ENCODE assay signal across 9 mouse cellular contexts in the genomic region with DNA sequence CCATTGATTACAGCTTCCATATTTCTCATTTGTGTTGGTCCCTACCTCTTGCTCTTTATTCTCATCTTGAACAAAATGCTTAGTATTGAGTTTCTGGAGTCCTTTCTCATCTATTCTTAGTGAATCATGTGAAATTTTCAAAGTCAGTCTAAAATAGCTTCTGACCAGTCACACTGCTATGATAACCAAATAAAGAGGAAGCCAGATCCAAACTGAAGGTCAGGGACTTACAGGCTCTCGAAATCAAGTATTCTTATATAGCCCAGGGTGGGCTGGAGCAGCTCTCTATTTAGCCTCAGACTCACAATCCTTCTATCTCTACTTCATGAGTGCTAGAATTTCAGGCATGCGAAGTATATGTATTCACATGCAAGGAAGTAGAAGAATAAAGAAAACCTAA.
"Had no signal": no experiment of that assay in that cellular context is flagged by ENCODE, and none has a peak within 500 bp of the region (broad histone marks: within the 10 kb centered on the region; RNA-seq: fewer than 3 reads in every experiment).

No protein-coding gene starts in this region.

- H3K27me3 ChIP-seq: limb, embryonic 13.5 days; midbrain, embryonic 13.5 days had no signal

- H3K9me3 ChIP-seq: limb, embryonic 13.5 days; midbrain, embryonic 13.5 days had no signal

- H3K4me1 ChIP-seq: limb, embryonic 13.5 days; midbrain, embryonic 13.5 days had no signal

- ATAC-seq: midbrain, embryonic 13.5 days had no signal

- H3K27ac ChIP-seq: limb, embryonic 13.5 days; liver, embryonic 14.5 days; midbrain, embryonic 13.5 days had no signal

- H3K4me3 ChIP-seq: limb, embryonic 13.5 days; midbrain, embryonic 13.5 days had no signal

- DNase-seq: kidney, postnatal 14 days; left cerebral cortex, postnatal 4 days; lung, adult 18-20 months; right cerebral cortex, postnatal 25 days; thymus, adult 18-20 months; thymus, postnatal 14 days had no signal

- H3K36me3 ChIP-seq: limb, embryonic 13.5 days; midbrain, embryonic 13.5 days had no signal

- H3K9ac ChIP-seq: limb, embryonic 13.5 days; liver, embryonic 14.5 days; midbrain, embryonic 13.5 days had no signal

- H3K4me2 ChIP-seq: limb, embryonic 13.5 days; midbrain, embryonic 13.5 days had no signal
